Mouse (Mus musculus): ENCODE data around the gene Emsy.

The Emsy gene

GRCm38 (mm10) chr7:98656531-98657221, at the start of gene Emsy:
Emsy (minus strand) TSS chr7:98656783.
- DNase-seq (ENCODE audit: low spot score), result peak; percentile 97

GRCm38 (mm10) chr7:98704276-98704675, 47.7 kb upstream of the Emsy start:
- DNase-seq (ENCODE audit: low spot score), result no peak

- peak; percentile 66 for DNase-seq (ENCODE audit: low spot score)
Observed at GRCm38 (mm10) chr7:98703365-98703881, 46.8 kb upstream of the Emsy start.

- peak; percentile 98 for DNase-seq (ENCODE audit: low spot score)
Observed at GRCm38 (mm10) chr7:98702283-98703240, 46.0 kb upstream of the Emsy start, which contains the start of gene Thap12. Thap12 (plus strand) TSS chr7:98703103.

- no peak for DNase-seq (ENCODE audit: low spot score)
Observed at GRCm38 (mm10) chr7:98701771-98702170, 45.2 kb upstream of the Emsy start.

- no peak for DNase-seq (ENCODE audit: low spot score)
Observed at GRCm38 (mm10) chr7:98698590-98698989, 42.0 kb upstream of the Emsy start.

- DNase-seq (ENCODE audit: low spot score), result no peak
Observed at GRCm38 (mm10) chr7:98698041-98698440, 41.5 kb upstream of the Emsy start.

GRCm38 (mm10) chr7:98697496-98697895, 40.9 kb upstream of the Emsy start:
- peak; percentile 37 for DNase-seq (ENCODE audit: low spot score)

GRCm38 (mm10) chr7:98694046-98694445, 37.5 kb upstream of the Emsy start:
- no peak for DNase-seq (ENCODE audit: low spot score)

- DNase-seq (ENCODE audit: low spot score), result peak; percentile 67
Observed at GRCm38 (mm10) chr7:98692761-98693546, 36.4 kb upstream of the Emsy start.

GRCm38 (mm10) chr7:98690831-98691230, 34.2 kb upstream of the Emsy start:
- DNase-seq (ENCODE audit: low spot score), result no peak

GRCm38 (mm10) chr7:98690126-98690525, 33.5 kb upstream of the Emsy start:
- no peak for DNase-seq (ENCODE audit: low spot score)

GRCm38 (mm10) chr7:98685895-98686294, 29.3 kb upstream of the Emsy start:
- no peak for DNase-seq (ENCODE audit: low spot score)

- DNase-seq (ENCODE audit: low spot score), result no peak
Observed at GRCm38 (mm10) chr7:98682821-98683220, 26.2 kb upstream of the Emsy start.

- DNase-seq (ENCODE audit: low spot score), result no peak
Observed at GRCm38 (mm10) chr7:98680691-98681090, 24.1 kb upstream of the Emsy start.

- peak; percentile 29 for DNase-seq (ENCODE audit: low spot score)
Observed at GRCm38 (mm10) chr7:98678441-98678840, 21.9 kb upstream of the Emsy start.

- no peak for DNase-seq (ENCODE audit: low spot score)
Observed at GRCm38 (mm10) chr7:98677511-98677910, 20.9 kb upstream of the Emsy start.

- no peak for DNase-seq (ENCODE audit: low spot score)
Observed at GRCm38 (mm10) chr7:98674344-98674743, 17.8 kb upstream of the Emsy start.

- DNase-seq (ENCODE audit: low spot score), result no peak
Observed at GRCm38 (mm10) chr7:98672241-98672955, 15.8 kb upstream of the Emsy start.

GRCm38 (mm10) chr7:98671416-98671815, 14.8 kb upstream of the Emsy start:
- no peak for DNase-seq (ENCODE audit: low spot score)

GRCm38 (mm10) chr7:98670831-98671230, 14.2 kb upstream of the Emsy start:
- no peak for DNase-seq (ENCODE audit: low spot score)
